Mouse (Mus musculus) testis, adult 2 months (tissue): ENCODE measurements at regions not wholly inside any gene's neighbourhood (a gene's known extent, or its start where the extent isn't known, plus 50 kb on each side); places are given as distances from the start of the nearest gene placed in this dataset.

Experiments used
- CTCF ChIP-seq: fragments of 200-500 bp; IDR thresholded peaks from 2 replicates; pipeline ENCODE4 v1.5.1; 2012; ENCODE audit warnings: low read depth, mild to moderate bottlenecking, inconsistent platforms, low read length, moderate library complexity; ENCODE audit not compliant: control insufficient read depth, insufficient read depth, insufficient replicate concordance
- POLR2A ChIP-seq: fragments of 200-500 bp; IDR thresholded peaks from 2 replicates; pipeline ENCODE4 v1.6.1; 2012; ENCODE audit warnings: low read depth, mild to moderate bottlenecking, inconsistent platforms, low read length, moderate library complexity; ENCODE audit not compliant: control insufficient read depth

GRCm38 (mm10) chr4:105940891-105941290 lies 151.2 kb downstream of the Gm12728 start:
- TF ChIP-seq CTCF (no peak), POLR2A (no peak)
